In genomic region chr6:34533055-34533454, GRCm38 (mm10) we compare ENCODE assay signal across 22 mouse cellular contexts. TPM values are rescaled to one million over a fixed set of nuclear protein-coding genes. Genes with fewer than 3 reads are reported as not detected.
DNase-seq lines count a peak whose midpoint lies in the region; ATAC-seq and TF ChIP-seq lines count a peak whose summit lies in the region.
"Had no signal": no experiment of that assay in that cellular context is flagged by ENCODE, and none has a peak within 500 bp of the region (broad histone marks: within the 10 kb centered on the region; RNA-seq: fewer than 3 reads in every experiment).

No protein-coding gene starts in this region.

- H3K4me1 ChIP-seq in heart, embryonic 10.5 days, result peaks cover 13% of the 10 kb centered on the region
- no peaks in the 10 kb centered on the region for H3K4me1 ChIP-seq in heart, adult 2 months (ENCODE audit: control insufficient read depth, insufficient read depth, low read length)
- no peaks in the 10 kb centered on the region for H3K4me1 ChIP-seq in intestine, postnatal 0 days (replicated peaks; ENCODE audit: control insufficient read depth, insufficient read depth, low read length)
- H3K4me1 ChIP-seq in intestine, embryonic 15.5 days (replicated peaks), result no peaks in the 10 kb centered on the region
- peaks cover 9% of the 10 kb centered on the region for H3K4me1 ChIP-seq in liver, adult 2 months (ENCODE audit: control insufficient read depth, insufficient read depth, low read length)
- peaks cover 9% of the 10 kb centered on the region for H3K4me1 ChIP-seq in liver, embryonic 12.5 days
- H3K4me1 ChIP-seq in liver, postnatal 0 days (ENCODE audit: insufficient read depth), result peaks cover 10% of the 10 kb centered on the region; the same call in 1 of the 2 replicates
- peaks cover 5% of the 10 kb centered on the region for H3K4me1 ChIP-seq in liver, embryonic 11.5 days (replicated peaks; ENCODE audit: control insufficient read depth, insufficient read depth, low read length)

- no peak overlapping the region for H3K9ac ChIP-seq in heart, adult 2 months (ENCODE audit: low read depth, low read length)
- no peak overlapping the region for H3K9ac ChIP-seq in intestine, postnatal 0 days (ENCODE audit: low read depth, low read length)
- no peak overlapping the region for H3K9ac ChIP-seq in intestine, embryonic 15.5 days
- no peak overlapping the region for H3K9ac ChIP-seq in liver, adult 2 months (ENCODE audit: low read depth, low read length)
- H3K9ac ChIP-seq in liver, embryonic 12.5 days, result no peak overlapping the region
- no peak overlapping the region for H3K9ac ChIP-seq in liver, postnatal 0 days (replicated peaks)
- no peak overlapping the region for H3K9ac ChIP-seq in liver, embryonic 11.5 days (ENCODE audit: low read depth, low read length)

- H3K79me2 ChIP-seq in heart, adult 2 months (replicated peaks; ENCODE audit: control insufficient read depth, insufficient read depth, low read length), result no peaks in the 10 kb centered on the region
- no peaks in the 10 kb centered on the region for H3K79me2 ChIP-seq in liver, adult 2 months (ENCODE audit: control insufficient read depth, insufficient read depth, low read length)

- intact Hi-C loops in heart, adult 2 months (cut with DNase I), result no loop called here

- peak; percentile 83 for ATAC-seq in intestine, postnatal 0 days
- no peak for ATAC-seq in intestine, embryonic 15.5 days
- no peak for ATAC-seq in liver, embryonic 12.5 days
- ATAC-seq in liver, postnatal 0 days, result peak; percentile 76
- no peak for ATAC-seq in liver, embryonic 11.5 days (replicated peaks; ENCODE audit: low FRiP score)
- ATAC-seq: activated CD4-positive, CD25-positive, alpha-beta regulatory T cell, adult 4 months; CD4-positive, CD25-positive, alpha-beta regulatory T cell, adult 4 months; Patski had no signal

- no peak for TF ChIP-seq CTCF in heart, adult 2 months (IDR thresholded peaks at IDR 0.05)
- no peak for TF ChIP-seq CTCF in intestine, postnatal 0 days (IDR thresholded peaks at IDR 0.05; ENCODE audit: low read depth)
- TF ChIP-seq CTCF in liver, adult 2 months (IDR thresholded peaks at IDR 0.05; ENCODE audit: low read depth, low read length), result no peak
- no peak for TF ChIP-seq CTCF in liver, postnatal 0 days (IDR thresholded peaks at IDR 0.05; ENCODE audit: low read depth)

- DNase-seq in heart, embryonic 10.5 days (ENCODE audit: low spot score), result peak; percentile 58
- no peak for DNase-seq in heart, adult 2 months
- peak; percentile 89 for DNase-seq in liver, adult 2 months (ENCODE audit: extremely low read depth, low read depth, low spot score)
- no peak for DNase-seq in liver, postnatal 0 days
- DNase-seq in liver, embryonic 11.5 days (ENCODE audit: low spot score), result no peak
- DNase-seq: adrenal gland, adult 2 months; adrenal gland, adult 8-10 months; adrenal gland, postnatal 10 days; adrenal gland, postnatal 14 days; adrenal gland, postnatal 25 days; adrenal gland, postnatal 36 days; B cell, adult 2 months; cerebellum, adult 11 months; cerebellum, adult 11-12 months had no signal

- H3K27me3 ChIP-seq in heart, embryonic 10.5 days (ENCODE audit: insufficient read depth, poor library complexity, severe bottlenecking), result peaks cover 5% of the 10 kb centered on the region
- no peaks in the 10 kb centered on the region for H3K27me3 ChIP-seq in heart, adult 2 months (ENCODE audit: control insufficient read depth, insufficient read depth, low read length)
- H3K27me3 ChIP-seq in intestine, postnatal 0 days (replicated peaks; ENCODE audit: control insufficient read depth, insufficient read depth, low read length), result no peaks in the 10 kb centered on the region
- H3K27me3 ChIP-seq in intestine, embryonic 15.5 days (replicated peaks), result no peaks in the 10 kb centered on the region
- no peaks in the 10 kb centered on the region for H3K27me3 ChIP-seq in liver, adult 2 months (ENCODE audit: control insufficient read depth, insufficient read depth, low read length)
- peaks cover 23% of the 10 kb centered on the region; the same call in 1 of the 2 replicates for H3K27me3 ChIP-seq in liver, embryonic 12.5 days (replicated peaks)
- no peaks in the 10 kb centered on the region for H3K27me3 ChIP-seq in liver, postnatal 0 days (ENCODE audit: insufficient read depth, low read length)
- no peaks in the 10 kb centered on the region for H3K27me3 ChIP-seq in liver, embryonic 11.5 days (replicated peaks; ENCODE audit: control insufficient read depth, insufficient read depth, low read length)
- H3K27me3 ChIP-seq: CH12.LX, Patski had no signal

- H3K9me3 ChIP-seq in heart, embryonic 10.5 days, result no peaks in the 10 kb centered on the region
- no peaks in the 10 kb centered on the region for H3K9me3 ChIP-seq in intestine, postnatal 0 days (ENCODE audit: control insufficient read depth)
- H3K9me3 ChIP-seq in intestine, embryonic 15.5 days, result no peaks in the 10 kb centered on the region
- no peaks in the 10 kb centered on the region for H3K9me3 ChIP-seq in liver, embryonic 12.5 days (replicated peaks)
- no peaks in the 10 kb centered on the region for H3K9me3 ChIP-seq in liver, postnatal 0 days (ENCODE audit: low read length)
- no peaks in the 10 kb centered on the region for H3K9me3 ChIP-seq in liver, embryonic 11.5 days (ENCODE audit: control insufficient read depth, low read length)
- H3K9me3 ChIP-seq: G1E had no signal

- 73% methylated on average over 1 of the region's 1 CpGs for WGBS in heart, embryonic 10.5 days
- WGBS in heart, adult 2 months, result 87% methylated on average over 1 of the region's 1 CpGs
- WGBS in intestine, postnatal 0 days, result 57% methylated on average over 1 of the region's 1 CpGs
- 92% methylated on average over 1 of the region's 1 CpGs for WGBS in intestine, embryonic 15.5 days
- 39% methylated on average over 1 of the region's 1 CpGs for WGBS in liver, adult 2 months
- WGBS in liver, embryonic 12.5 days (ENCODE audit: insufficient replicate concordance), result 78% methylated on average over 1 of the region's 1 CpGs
- 59% methylated on average over 1 of the region's 1 CpGs for WGBS in liver, postnatal 0 days (ENCODE audit: insufficient replicate concordance)
- WGBS in liver, embryonic 11.5 days, result 91% methylated on average over 1 of the region's 1 CpGs

- TF ChIP-seq POLR2A in heart, adult 2 months (IDR thresholded peaks at IDR 0.05; ENCODE audit: insufficient read depth, low read depth, low read length), result no peak
- TF ChIP-seq POLR2A in liver, adult 2 months (IDR thresholded peaks at IDR 0.05; ENCODE audit: extremely low read depth, insufficient read depth, low read length), result no peak

- H3K36me3 ChIP-seq in heart, embryonic 10.5 days, result no peaks in the 10 kb centered on the region
- no peaks in the 10 kb centered on the region for H3K36me3 ChIP-seq in heart, adult 2 months (ENCODE audit: control insufficient read depth, insufficient read depth, low read length)
- no peaks in the 10 kb centered on the region for H3K36me3 ChIP-seq in intestine, postnatal 0 days (ENCODE audit: control insufficient read depth, insufficient read depth)
- no peaks in the 10 kb centered on the region for H3K36me3 ChIP-seq in intestine, embryonic 15.5 days
- no peaks in the 10 kb centered on the region for H3K36me3 ChIP-seq in liver, adult 2 months (ENCODE audit: control insufficient read depth, insufficient read depth, low read length)
- H3K36me3 ChIP-seq in liver, embryonic 12.5 days, result no peaks in the 10 kb centered on the region
- H3K36me3 ChIP-seq in liver, postnatal 0 days (replicated peaks; ENCODE audit: insufficient read depth, low read length), result no peaks in the 10 kb centered on the region
- no peaks in the 10 kb centered on the region for H3K36me3 ChIP-seq in liver, embryonic 11.5 days (ENCODE audit: control insufficient read depth, insufficient read depth, low read length)
- H3K36me3 ChIP-seq: G1E had no signal

- H3K4me2 ChIP-seq in intestine, postnatal 0 days (replicated peaks; ENCODE audit: low read depth), result no peak overlapping the region
- no peak overlapping the region for H3K4me2 ChIP-seq in intestine, embryonic 15.5 days (replicated peaks)
- no peak overlapping the region for H3K4me2 ChIP-seq in liver, embryonic 12.5 days
- no peak overlapping the region for H3K4me2 ChIP-seq in liver, postnatal 0 days (ENCODE audit: low read depth, low read length)
- no peak overlapping the region for H3K4me2 ChIP-seq in liver, embryonic 11.5 days

- H3K4me3 ChIP-seq in heart, embryonic 10.5 days, result no peak overlapping the region
- H3K4me3 ChIP-seq in heart, adult 2 months, result no peak overlapping the region
- no peak overlapping the region for H3K4me3 ChIP-seq in intestine, postnatal 0 days (ENCODE audit: low read depth, low read length)
- H3K4me3 ChIP-seq in intestine, embryonic 15.5 days (replicated peaks), result no peak overlapping the region
- no peak overlapping the region for H3K4me3 ChIP-seq in liver, adult 2 months (ENCODE audit: insufficient read depth, low read depth, low read length)
- no peak overlapping the region for H3K4me3 ChIP-seq in liver, embryonic 12.5 days
- no peak overlapping the region for H3K4me3 ChIP-seq in liver, postnatal 0 days (ENCODE audit: low read depth, low read length)
- no peak overlapping the region for H3K4me3 ChIP-seq in liver, embryonic 11.5 days (ENCODE audit: low read depth, low read length)

- H3K27ac ChIP-seq in heart, embryonic 10.5 days, result no peak overlapping the region
- no peak overlapping the region for H3K27ac ChIP-seq in heart, adult 2 months
- H3K27ac ChIP-seq in intestine, postnatal 0 days (ENCODE audit: low read depth, low read length), result no peak overlapping the region
- no peak overlapping the region for H3K27ac ChIP-seq in intestine, embryonic 15.5 days
- no peak overlapping the region for H3K27ac ChIP-seq in liver, adult 2 months (replicated peaks; ENCODE audit: insufficient read depth, low read depth, low read length)
- H3K27ac ChIP-seq in liver, embryonic 12.5 days, result no peak overlapping the region
- H3K27ac ChIP-seq in liver, postnatal 0 days (ENCODE audit: low read depth), result no peak overlapping the region
- H3K27ac ChIP-seq in liver, embryonic 11.5 days (ENCODE audit: low read depth, low read length), result no peak overlapping the region

- TF ChIP-seq EP300 in heart, adult 2 months (IDR thresholded peaks at IDR 0.05; ENCODE audit: insufficient read depth, low read depth, low read length), result no peak
- TF ChIP-seq EP300 in liver, postnatal 0 days (IDR thresholded peaks at IDR 0.05; ENCODE audit: low read depth), result no peak

RNA-seq across cellular contexts. Expression of gene Bpgm, which starts 57.0 kb away (rescaled TPM):
- polyA plus RNA-seq in heart, embryonic 10.5 days (2016; fragmentation: Nextera tagmentation; extraction: Ambion mirVana), result 54.3 and 59.3 TPM in 2 replicates
- 100 to 1,000 TPM in 1 of 2 experiments, 10 to 100 TPM in 1; 38.6 to 148 TPM for total RNA-seq in heart, adult 2 months (2021)
- polyA plus RNA-seq in heart, adult 2 months (2012; rRNA removed), result 19.9 and 72.4 TPM in 2 replicates
- polyA plus RNA-seq in intestine, postnatal 0 days (2015; fragmentation: Nextera tagmentation; extraction: Ambion mirVana), result 70.8 and 73.1 TPM in 2 replicates
- 40.4 and 49.7 TPM in 2 replicates for polyA plus RNA-seq in intestine, embryonic 15.5 days (2015; fragmentation: Nextera tagmentation; extraction: Ambion mirVana)
- 7.8 and 9.1 TPM in 2 replicates for total RNA-seq in liver, adult 2 months (2014; rRNA removed)
- 7.0 and 7.1 TPM in 2 replicates for polyA plus RNA-seq in liver, adult 2 months (2012; rRNA removed)
- 87.1 and 88.2 TPM in 2 replicates for polyA plus RNA-seq in liver, embryonic 12.5 days (2016; fragmentation: Nextera tagmentation; extraction: Ambion mirVana)
- 85.5 and 88.8 TPM in 2 replicates for polyA plus RNA-seq in liver, postnatal 0 days (2015; fragmentation: Nextera tagmentation; extraction: Ambion mirVana)
- polyA plus RNA-seq in liver, embryonic 11.5 days (2014; fragmentation: Nextera tagmentation; extraction: Ambion mirVana), result 38.1 and 43.4 TPM in 2 replicates

Comparison
In these comparisons a context has a peak if more than half of its experiments do, and no peak if none do; other contexts are left out.
1. DNase-seq: peak in heart, embryonic 10.5 days (single experiment) and liver, adult 2 months (single experiment); none in heart, adult 2 months (0 of 2), liver, postnatal 0 days (single experiment) and liver, embryonic 11.5 days (single experiment).
2. ATAC-seq: peak in intestine, postnatal 0 days (single experiment) and liver, postnatal 0 days (single experiment); none in intestine, embryonic 15.5 days (single experiment), liver, embryonic 12.5 days (single experiment) and liver, embryonic 11.5 days (single experiment).